In the genomic region with DNA sequence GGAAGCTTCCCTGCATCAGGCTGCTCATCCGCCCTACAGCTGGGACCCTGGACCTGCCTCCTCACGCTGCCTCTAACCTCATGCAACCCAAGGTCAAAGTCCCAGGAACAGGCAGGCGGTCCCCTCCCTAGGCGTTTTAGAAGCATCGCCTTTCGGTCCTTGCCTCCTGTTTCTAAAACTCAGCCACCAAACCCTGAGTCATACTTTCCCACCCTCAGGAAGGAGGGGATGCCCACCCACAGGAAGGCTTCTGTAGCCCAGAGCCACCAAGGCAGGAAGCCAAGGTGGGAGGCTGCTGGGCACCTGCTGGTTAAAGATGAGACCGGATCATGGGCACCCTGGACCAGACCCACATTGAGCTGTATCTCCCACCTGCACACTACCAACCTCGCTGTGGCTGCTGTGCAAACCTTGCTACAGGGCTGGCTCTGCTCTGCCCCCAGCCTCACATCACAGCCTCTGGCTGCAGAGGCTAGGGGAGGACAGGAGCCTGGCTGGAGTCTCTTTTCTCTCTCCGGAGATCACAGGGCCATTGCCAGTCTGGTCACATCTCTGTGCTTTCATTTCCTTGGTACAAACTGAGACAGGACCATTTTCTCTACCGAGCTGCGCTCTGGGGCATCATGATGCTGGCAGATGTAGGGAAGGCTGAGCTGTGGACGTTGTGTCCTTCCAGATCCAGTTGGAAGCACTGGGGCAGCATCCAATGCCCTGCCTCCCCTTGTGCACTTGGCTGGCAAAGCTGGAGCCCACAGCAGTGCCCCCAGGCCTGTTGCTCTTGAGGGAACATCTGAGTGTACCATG, we compare ENCODE assay signal across 8 mouse cellular contexts.
DNase-seq lines count a peak whose midpoint lies in the region; ATAC-seq lines count a peak whose summit lies in the region.

No protein-coding gene starts in this region.

- peaks cover 69% of the 10 kb centered on the region for H3K4me1 ChIP-seq in neural tube, embryonic 15.5 days

- peak overlapping the region; percentile 50 for H3K9ac ChIP-seq in neural tube, embryonic 15.5 days (replicated peaks)

- H3K27ac ChIP-seq in neural tube, embryonic 15.5 days (replicated peaks), result peak overlapping the region; percentile 87

- peak overlapping the region; percentile 57 for H3K4me2 ChIP-seq in neural tube, embryonic 15.5 days

- H3K9me3 ChIP-seq in neural tube, embryonic 15.5 days (replicated peaks), result no peaks in the 10 kb centered on the region

- peak; percentile 21; the same call in 1 of the 2 replicates for ATAC-seq in neural tube, embryonic 15.5 days (ENCODE audit: low FRiP score)

- H3K27me3 ChIP-seq in neural tube, embryonic 15.5 days (replicated peaks), result no peaks in the 10 kb centered on the region

- no peaks in the 10 kb centered on the region for H3K36me3 ChIP-seq in neural tube, embryonic 15.5 days

- 42% methylated on average over 12 of the region's 12 CpGs for WGBS in neural tube, embryonic 15.5 days

- peak overlapping the region; percentile 30 for H3K4me3 ChIP-seq in neural tube, embryonic 15.5 days (replicated peaks)

- intact Hi-C loops in heart, postnatal 10 days (cut with DNase I), result no loop called here
- intact Hi-C loops in left cerebral cortex, postnatal 14 days (cut with DNase I), result loop anchor here (2.0 kb wide), 2 partner anchors 33 to 61 kb away; a partner anchor contains a TSS

- peak; percentile 95 for DNase-seq in heart, adult 11 months
- no peak for DNase-seq in heart, postnatal 10 days
- DNase-seq in ES-CJ7 (ENCODE audit: low read depth, low spot score), result peak; percentile 28
- peak; percentile 63 to 81 for DNase-seq in frontal cortex, postnatal 36 days (ENCODE audit: low spot score in 2 of 2)
- peak; percentile 69 to 81 for DNase-seq in left cerebral cortex, postnatal 14 days (ENCODE audit: low spot score in 2 of 2)
- no peak for DNase-seq in urinary bladder, postnatal 4 days (ENCODE audit: low spot score in 2 of 2)
- no peak for DNase-seq in adrenal gland, postnatal 36 days

Comparison
In these comparisons a context has a peak if more than half of its experiments do, and no peak if none do; other contexts are left out.
1. DNase-seq: peak in heart, adult 11 months (single experiment), ES-CJ7 (single experiment), frontal cortex, postnatal 36 days (2 of 2) and left cerebral cortex, postnatal 14 days (2 of 2); none in heart, postnatal 10 days (0 of 2), urinary bladder, postnatal 4 days (0 of 2) and adrenal gland, postnatal 36 days (0 of 2).